Mouse (Mus musculus) cerebellum, postnatal 36 days (tissue): Measurements from ENCODE around the gene Olfr1449.
"Not testable (repeated sequence)": the region's sequence is repeated elsewhere in the genome, so short reads cannot be mapped to it uniquely, and the experiment has no call there.

Experiments
- DNase-seq, 2 experiments: peaks; one replicate each; pipeline ENCODE4 v3.0.0; 2021 to 2022; ENCODE audit warnings: mixed read lengths in 2 of 2

The Olfr1449 gene

DNA sequence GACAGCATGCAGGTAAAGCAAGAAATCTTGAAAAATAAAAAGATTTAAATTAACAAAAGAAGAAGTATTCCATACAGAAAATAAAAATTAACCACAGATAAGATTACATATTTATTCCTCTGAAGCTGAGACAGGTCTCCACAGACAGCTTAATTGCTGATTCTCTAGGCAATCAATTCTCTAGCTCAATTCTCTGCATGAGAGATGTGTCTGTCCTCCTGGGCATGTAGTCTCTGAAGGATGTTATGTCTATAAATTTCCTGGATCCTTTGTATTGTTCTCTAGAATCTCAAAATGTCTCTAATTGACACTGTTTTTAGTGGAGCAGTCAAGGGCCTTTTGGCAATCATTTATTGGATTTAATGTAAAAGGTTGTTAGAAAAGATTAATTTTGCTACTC lies at the start of gene Olfr1449:
Gene Olfr1449 (plus strand): TSS at position 301 of the 400 bp plus-strand sequence.
- no peak for DNase-seq

DNA sequence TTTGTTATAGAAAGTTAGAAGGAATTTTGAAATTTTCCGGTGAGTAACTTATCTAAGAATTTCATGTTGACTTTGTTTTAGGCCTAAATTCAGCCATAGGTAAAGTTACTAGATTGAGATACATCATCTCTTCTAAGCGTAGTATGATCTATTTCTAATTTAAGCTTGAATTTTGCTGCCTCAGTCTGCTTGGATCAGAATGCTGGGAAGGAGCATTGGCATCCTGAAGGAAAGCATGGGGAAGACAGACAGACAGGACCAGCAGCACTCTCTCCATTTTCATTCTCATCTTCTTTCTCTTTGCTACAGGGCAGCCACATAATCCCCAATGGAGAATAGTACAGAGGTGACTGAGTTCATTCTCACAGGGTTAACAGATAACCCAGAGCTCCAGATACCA lies 47.1 kb upstream of the Olfr1449 start, which contains the start of gene Olfr1445:
Gene Olfr1445 (plus strand): TSS at position 301 of the 400 bp plus-strand sequence.
- DNase-seq: no peak

DNA sequence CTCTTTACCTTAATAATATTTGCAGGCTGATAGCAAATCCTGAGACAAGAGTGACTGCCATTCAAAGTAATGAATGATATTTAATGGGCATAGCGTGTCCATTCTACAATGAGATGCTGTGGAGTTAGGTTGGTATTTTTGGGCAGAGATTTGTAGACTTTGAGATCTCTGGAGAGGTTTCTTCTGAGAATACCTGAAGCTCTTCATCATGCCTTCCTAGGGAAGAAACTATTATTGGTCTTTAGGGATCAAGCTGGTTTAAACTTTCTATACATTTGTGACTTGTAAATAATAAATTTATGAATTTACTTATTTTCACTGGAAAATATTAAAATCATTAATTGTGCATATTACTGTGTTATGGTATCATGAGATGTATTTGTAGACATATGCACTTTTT lies 37.2 kb upstream of the Olfr1449 start, which contains the start of gene Olfr1446:
Gene Olfr1446 (minus strand): TSS at position 101 of the 400 bp plus-strand sequence.
- DNase-seq: no peak

DNA sequence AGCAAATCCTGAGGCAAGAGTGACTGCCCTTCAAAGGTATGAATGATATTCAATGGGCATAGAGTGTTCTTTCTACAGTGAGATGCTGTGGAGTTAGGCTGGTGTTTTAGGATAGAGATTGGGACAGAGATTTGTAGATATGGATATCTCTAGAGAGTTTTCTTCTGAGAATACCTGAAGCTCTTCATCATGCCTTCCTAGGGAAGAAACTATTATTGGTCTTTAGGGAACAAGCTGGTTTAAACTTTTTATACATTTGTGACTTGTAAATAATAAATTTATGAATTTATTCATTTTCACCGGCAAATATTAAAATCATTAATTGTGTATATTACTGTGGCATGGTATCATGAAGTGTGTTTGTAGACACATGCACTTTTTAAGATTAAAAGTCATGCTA lies 27.0 kb upstream of the Olfr1449 start, which contains the start of gene Olfr1447:
Gene Olfr1447 (minus strand): TSS at position 101 of the 400 bp plus-strand sequence.
- no peak for DNase-seq

DNA sequence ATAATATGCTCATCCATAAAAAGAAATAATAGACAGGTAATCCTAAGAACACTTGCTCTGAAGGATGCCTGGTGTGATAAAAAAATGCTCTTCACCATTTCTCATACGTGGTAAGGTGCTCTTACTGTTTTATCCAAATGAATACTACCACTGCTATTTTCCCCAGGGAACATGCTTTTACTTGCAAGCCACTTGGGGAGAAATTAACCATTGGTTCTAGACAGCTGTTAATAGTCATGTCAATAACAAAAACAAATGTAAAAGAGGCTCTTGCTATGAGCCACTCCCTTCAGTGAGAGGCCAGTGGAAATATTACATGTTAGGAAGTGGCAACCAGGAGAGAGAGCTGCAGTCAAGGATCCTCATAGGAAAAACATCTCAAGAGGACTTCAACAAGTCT lies 6.3 kb upstream of the Olfr1449 start, which contains the start of gene Olfr1448:
Gene Olfr1448 (minus strand): TSS at position 101 of the 400 bp plus-strand sequence.
- DNase-seq: no peak

DNA sequence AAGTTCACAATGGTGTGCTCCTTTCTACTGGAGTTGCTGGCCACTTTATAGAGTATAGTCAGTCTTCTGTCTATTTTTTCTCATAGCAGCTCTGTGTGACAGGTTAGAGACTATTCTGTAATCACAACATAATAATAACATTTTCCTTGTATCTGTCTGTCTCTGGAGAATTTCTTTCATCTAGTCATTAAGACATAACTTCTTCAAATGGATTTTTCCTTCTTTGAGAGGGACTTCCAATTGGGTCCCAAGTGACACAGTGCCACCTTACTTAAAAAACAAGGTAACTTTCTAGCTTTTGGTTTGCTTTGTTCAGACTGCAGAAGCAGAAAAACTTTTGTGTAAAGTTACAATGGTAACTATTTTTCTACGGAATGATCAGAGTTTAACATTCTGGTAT lies 19.3 kb downstream of the Olfr1449 start, which contains the start of gene Olfr1450:
Gene Olfr1450 (plus strand): TSS at position 301 of the 400 bp plus-strand sequence.
- DNase-seq: no peak

DNA sequence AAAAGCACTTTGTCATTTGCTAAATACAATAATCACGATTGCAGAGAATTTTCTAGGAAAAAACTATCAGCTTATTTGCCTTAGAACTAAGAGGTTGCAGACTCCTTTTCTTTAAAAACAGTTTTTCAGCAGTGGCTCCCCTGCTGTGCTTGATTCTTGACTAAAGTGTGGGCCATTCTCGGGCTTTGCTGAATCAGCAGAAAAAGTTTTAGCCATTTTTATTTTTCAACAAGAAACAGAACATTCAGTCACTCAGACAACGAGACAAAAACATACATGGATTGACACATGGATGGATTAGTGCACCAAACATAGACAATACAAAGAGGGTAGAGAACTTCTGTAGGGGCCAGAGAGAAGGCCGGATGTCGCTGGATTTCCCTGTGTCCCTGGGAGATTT lies 39.4 kb downstream of the Olfr1449 start:
- not testable (repeated sequence) for DNase-seq
